Mouse (Mus musculus) ES-E14 (cell line): ENCODE measurements at regions not wholly inside any gene's neighbourhood (a gene's known extent, or its start where the extent isn't known, plus 50 kb on each side); places are given as distances from the start of the nearest gene placed in this dataset.
A peak's percentile ranks its signal among the peaks of the same experiment; 100 is the strongest.

Experiments
- DNase-seq: peaks from one replicate; pipeline ENCODE4 v3.0.0-alpha.2; 2013; ENCODE audit warnings: low read depth, low spot score
- H3K27ac ChIP-seq: 2 replicates; pipeline ENCODE4 v1.5.1; 2012; ENCODE audit warnings: low read depth, mild to moderate bottlenecking, low read length, moderate library complexity, mixed read lengths; ENCODE audit not compliant: poor library complexity, insufficient read depth, severe bottlenecking
- H3K36me3 ChIP-seq: 2 replicates; pipeline ENCODE4 v1.6.1; 2012; ENCODE audit warnings: mild to moderate bottlenecking, low read length, moderate library complexity, mixed read lengths; ENCODE audit not compliant: control insufficient read depth, poor library complexity, insufficient read depth, severe bottlenecking
- H3K4me1 ChIP-seq, 2 experiments: fragments of 150-350 bp in 1 of 2; sonication (generic) in 1 of 2; 2 replicates each; pipeline ENCODE4 v1.6.1; 2012; ENCODE audit warnings: low read length in 2 of 2, mild to moderate bottlenecking in 1 of 2, mixed read lengths in 1 of 2; ENCODE audit not compliant: control insufficient read depth in 2 of 2, insufficient read depth in 2 of 2, poor library complexity in 1 of 2
- H3K4me3 ChIP-seq, 2 experiments: fragments of 150-350 bp in 1 of 2; sonication (generic) in 1 of 2; 2 replicates each; pipeline ENCODE4 v1.5.1; 2012; ENCODE audit warnings: low read length in 2 of 2, low read depth in 1 of 2, mild to moderate bottlenecking in 1 of 2, mixed read lengths in 1 of 2; ENCODE audit not compliant: insufficient read depth in 1 of 2, poor library complexity in 1 of 2, severe bottlenecking in 1 of 2
- H3K9ac ChIP-seq: 2 replicates; pipeline ENCODE4 v1.6.1; 2012; ENCODE audit warnings: low read depth, mild to moderate bottlenecking, low read length, mixed read lengths; ENCODE audit not compliant: poor library complexity, insufficient read depth, severe bottlenecking
- H3K9me3 ChIP-seq: fragments of 150-350 bp; sonication (generic); 2 replicates; pipeline ENCODE4 v1.6.1; 2012; ENCODE audit warnings: low read depth, mild to moderate bottlenecking, low read length; ENCODE audit not compliant: control insufficient read depth, insufficient read depth
- CHD2 ChIP-seq: IDR thresholded peaks from 2 replicates; pipeline ENCODE4 v1.6.1; 2014; ENCODE audit warnings: mild to moderate bottlenecking, low read depth, low read length, inconsistent platforms
- HCFC1 ChIP-seq: IDR thresholded peaks from 2 replicates; pipeline ENCODE4 v1.6.1; 2012; ENCODE audit warnings: low read length, inconsistent platforms, borderline replicate concordance; ENCODE audit not compliant: insufficient read depth
- MAFK ChIP-seq: IDR thresholded peaks from 2 replicates; pipeline ENCODE4 v1.6.1; 2014; ENCODE audit warnings: mild to moderate bottlenecking, low read depth, low read length, inconsistent platforms; ENCODE audit not compliant: insufficient read depth
- ZC3H11A ChIP-seq: IDR thresholded peaks from 2 replicates; pipeline ENCODE4 v1.6.1; 2012; ENCODE audit warnings: low read depth, mild to moderate bottlenecking, inconsistent platforms, low read length, borderline replicate concordance
- ZNF384 ChIP-seq: IDR thresholded peaks from 2 replicates; pipeline ENCODE4 v1.6.1; 2012; ENCODE audit warnings: low read depth, low read length, inconsistent platforms
- in situ Hi-C, 2 experiments: fragments of 600-800 bp; cut with MboI; formaldehyde crosslinking; loops; one replicate each; pipeline ENCODE4 v1.15.1; 2025; ENCODE audit warnings: low sequenced_read_pairs in 2 of 2, inconsistent platforms in 1 of 2; ENCODE audit not compliant: unreplicated experiment in 2 of 2

GRCm38 (mm10) chr11:57916016-57916415, 83.4 kb upstream of the Hand1 start:
- DNase-seq, result no peak
- Histone ChIP-seq H3K4me3 (no peak overlapping the region), H3K27ac (no peak overlapping the region), H3K9ac (no peak overlapping the region), H3K4me1 (peaks cover 0 to 23% of the 10 kb centered on the region in 2 experiments; a peak in 1 of 4 replicates), H3K36me3 (no peaks in the 10 kb centered on the region), H3K9me3 (no peaks in the 10 kb centered on the region)
- in situ Hi-C loops, result loop anchor here in 1 of 2 experiments (10.0 kb wide), 1 partner anchor 91 kb away; no protein-coding TSS in a partner anchor
- no peak for TF ChIP-seq ZNF384
- no peak for TF ChIP-seq HCFC1
- no peak for TF ChIP-seq CHD2
- TF ChIP-seq MAFK, result no peak
- no peak for TF ChIP-seq ZC3H11A

GRCm38 (mm10) chr11:57913801-57914560, 81.4 kb upstream of the Hand1 start:
- Histone ChIP-seq H3K9ac (no peak overlapping the region), H3K36me3 (no peaks in the 10 kb centered on the region), H3K4me3 (no peak overlapping the region), H3K27ac (no peak overlapping the region), H3K4me1 (peaks cover 0 to 23% of the 10 kb centered on the region in 2 experiments; a peak in 1 of 4 replicates), H3K9me3 (no peaks in the 10 kb centered on the region)
- no peak for DNase-seq
- in situ Hi-C loops, result loop anchor here in 1 of 2 experiments (10.0 kb wide), 1 partner anchor 89 kb away; no protein-coding TSS in a partner anchor
- TF ChIP-seq ZC3H11A (no peak), CHD2 (no peak), HCFC1 (no peak), ZNF384 (no peak), MAFK (no peak)

GRCm38 (mm10) chr11:57913020-57913699, 80.5 kb upstream of the Hand1 start:
- in situ Hi-C loops, result loop anchor here in 1 of 2 experiments (10.0 kb wide), 1 partner anchor 88 kb away; no protein-coding TSS in a partner anchor
- H3K4me1 ChIP-seq, result peaks cover 0 to 19% of the 10 kb centered on the region in 2 experiments; a peak in 1 of 4 replicates

GRCm38 (mm10) chr11:57911698-57912283, 79.2 kb upstream of the Hand1 start:
- H3K9me3 ChIP-seq, result no peaks in the 10 kb centered on the region
- H3K4me1 ChIP-seq, result peaks cover 0 to 19% of the 10 kb centered on the region in 2 experiments; a peak in 1 of 4 replicates
- TF ChIP-seq MAFK, result no peak
- no peak for TF ChIP-seq ZNF384
- no peak for TF ChIP-seq HCFC1
- no peak for TF ChIP-seq CHD2
- TF ChIP-seq ZC3H11A, result no peak
- in situ Hi-C loops, result loop anchor here in 1 of 2 experiments (10.0 kb wide), 1 partner anchor 87 kb away; no protein-coding TSS in a partner anchor
- no peaks in the 10 kb centered on the region for H3K36me3 ChIP-seq
- H3K4me3 ChIP-seq, result no peak overlapping the region
- DNase-seq, result no peak
- no peak overlapping the region for H3K27ac ChIP-seq
- H3K9ac ChIP-seq, result no peak overlapping the region

More at GRCm38 (mm10) chr11:57913020-57913699, 80.5 kb upstream of the Hand1 start:
- Histone ChIP-seq H3K36me3 (no peaks in the 10 kb centered on the region), H3K4me3 (no peak overlapping the region), H3K9ac (no peak overlapping the region), H3K27ac (no peak overlapping the region), H3K9me3 (no peaks in the 10 kb centered on the region)
- TF ChIP-seq CHD2, result no peak
- TF ChIP-seq MAFK, result peak; percentile 69
- DNase-seq, result no peak
